Mouse (Mus musculus) erythroblast, embryonic 14.5 days (primary cell): ENCODE data around the gene Gpr62. TPM values are rescaled to one million over a fixed set of nuclear protein-coding genes. Genes with fewer than 3 reads are reported as not detected.

Experiments
- H3K27me3 ChIP-seq: 2 replicates; pipeline ENCODE4 v1.6.1; 2012; ENCODE audit warnings: inconsistent platforms; ENCODE audit not compliant: control insufficient read depth
- H3K36me3 ChIP-seq: 2 replicates; pipeline ENCODE4 v1.6.1; 2012; ENCODE audit warnings: mild to moderate bottlenecking, inconsistent platforms; ENCODE audit not compliant: control insufficient read depth
- H3K4me1 ChIP-seq: 2 replicates; pipeline ENCODE4 v1.6.1; 2012; ENCODE audit warnings: inconsistent platforms; ENCODE audit not compliant: control insufficient read depth
- H3K4me3 ChIP-seq: replicated peaks from 2 replicates; pipeline ENCODE3; 2012; ENCODE audit warnings: moderate library complexity, mild to moderate bottlenecking, inconsistent platforms
- H3K9me3 ChIP-seq: 2 replicates; pipeline ENCODE4 v1.6.1; 2012; ENCODE audit warnings: low read length, inconsistent platforms, mixed read lengths; ENCODE audit not compliant: control insufficient read depth
- GATA1 ChIP-seq: IDR thresholded peaks from 2 replicates; pipeline ENCODE4 v1.6.1; 2012; ENCODE audit warnings: low read length, inconsistent platforms, mixed read lengths
- TAL1 ChIP-seq: IDR thresholded peaks from 3 replicates; pipeline ENCODE4 v1.6.1; 2012; ENCODE audit warnings: low read length, inconsistent platforms, mixed read lengths
- polyA plus RNA-seq: library from polyadenylated mRNA; stranded (reverse); fragments of >175 nt; gene quantifications from 2 replicates; pipeline ENCODE4 v1.2.3, GENCODE M21; 2012

The Gpr62 gene
- polyA plus RNA-seq, 1 experiment, result not detected

DNA sequence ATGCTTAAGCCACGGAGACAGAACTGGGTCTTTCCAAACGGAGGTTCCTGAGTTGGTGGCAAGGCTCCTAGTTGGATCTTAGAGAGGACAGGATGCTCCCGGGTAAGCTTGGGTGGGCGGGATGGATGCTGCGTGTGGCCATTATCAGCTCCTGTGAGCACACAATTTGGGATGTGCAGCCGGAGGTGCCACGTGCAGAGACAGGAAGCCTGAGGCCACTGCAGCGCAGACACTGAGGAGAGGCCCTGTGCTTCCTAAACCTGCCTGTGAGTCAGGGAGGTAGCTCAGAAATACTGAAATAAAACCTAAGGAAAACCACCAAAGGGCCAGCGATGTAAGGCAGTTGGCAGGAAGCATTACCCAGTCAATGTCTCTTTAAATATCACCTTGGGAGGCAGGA, 4.0 kb upstream of the Gpr62 start:
- no peak for TF ChIP-seq GATA1
- TF ChIP-seq TAL1, result no peak

DNA sequence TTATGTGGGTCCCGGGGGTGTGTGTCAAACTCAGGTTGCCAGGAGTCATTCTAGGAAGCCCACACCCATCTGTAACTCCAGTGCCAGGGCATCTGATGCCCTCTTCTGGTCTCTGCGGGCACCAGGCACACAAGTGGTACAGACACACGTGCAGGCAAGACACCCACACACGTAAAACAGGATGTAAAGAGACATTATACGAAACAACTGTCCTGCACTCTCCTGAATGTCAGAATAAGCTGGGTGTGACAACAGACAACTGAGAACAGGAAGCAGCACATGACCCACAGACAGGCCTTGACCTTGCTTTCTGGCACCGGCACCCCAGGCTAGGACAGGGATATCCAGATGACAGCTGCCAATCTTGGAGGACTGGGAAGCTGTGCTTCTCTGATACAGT, 3.6 kb upstream of the Gpr62 start:
- Histone ChIP-seq H3K4me3 (no peak overlapping the region), H3K27me3 (peaks cover 21% of the 10 kb centered on the region), H3K9me3 (no peaks in the 10 kb centered on the region; the same call in 1 of the 2 replicates), H3K36me3 (no peaks in the 10 kb centered on the region), H3K4me1 (peaks cover 10% of the 10 kb centered on the region)
- no peak for TF ChIP-seq TAL1
- no peak for TF ChIP-seq GATA1

More for the DNA sequence above, 4.0 kb upstream of the Gpr62 start:
- H3K27me3 ChIP-seq, result peaks cover 16% of the 10 kb centered on the region
- no peak overlapping the region for H3K4me3 ChIP-seq
- H3K9me3 ChIP-seq, result no peaks in the 10 kb centered on the region; the same call in 1 of the 2 replicates
- peaks cover 13% of the 10 kb centered on the region for H3K4me1 ChIP-seq
- H3K36me3 ChIP-seq, result no peaks in the 10 kb centered on the region

DNA sequence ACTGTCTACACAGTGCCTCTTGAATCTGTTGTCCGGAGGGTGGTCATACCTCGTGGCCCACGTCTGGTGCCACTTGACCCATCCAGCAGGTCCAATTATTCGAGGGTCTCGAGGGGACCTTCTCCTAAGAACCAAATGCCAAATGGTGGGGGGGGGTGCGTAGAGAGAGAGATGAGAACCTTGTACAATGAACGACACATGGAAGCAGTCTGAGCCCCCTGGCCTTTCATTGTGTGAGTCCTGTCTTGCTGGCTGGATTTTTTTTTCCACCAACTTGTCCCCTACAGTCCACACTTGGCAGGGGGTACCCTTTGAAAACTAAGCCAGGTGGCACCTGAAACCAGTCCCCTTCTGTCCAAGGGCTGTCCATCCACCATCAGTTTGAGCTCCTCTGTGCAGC, 2.0 kb upstream of the Gpr62 start:
- Histone ChIP-seq H3K36me3 (no peaks in the 10 kb centered on the region; the same call in 1 of the 2 replicates), H3K27me3 (peaks cover 33% of the 10 kb centered on the region), H3K4me1 (peaks cover 5% of the 10 kb centered on the region), H3K4me3 (no peak overlapping the region), H3K9me3 (no peaks in the 10 kb centered on the region; the same call in 1 of the 2 replicates)
- TF ChIP-seq GATA1, result no peak
- TF ChIP-seq TAL1, result no peak

DNA sequence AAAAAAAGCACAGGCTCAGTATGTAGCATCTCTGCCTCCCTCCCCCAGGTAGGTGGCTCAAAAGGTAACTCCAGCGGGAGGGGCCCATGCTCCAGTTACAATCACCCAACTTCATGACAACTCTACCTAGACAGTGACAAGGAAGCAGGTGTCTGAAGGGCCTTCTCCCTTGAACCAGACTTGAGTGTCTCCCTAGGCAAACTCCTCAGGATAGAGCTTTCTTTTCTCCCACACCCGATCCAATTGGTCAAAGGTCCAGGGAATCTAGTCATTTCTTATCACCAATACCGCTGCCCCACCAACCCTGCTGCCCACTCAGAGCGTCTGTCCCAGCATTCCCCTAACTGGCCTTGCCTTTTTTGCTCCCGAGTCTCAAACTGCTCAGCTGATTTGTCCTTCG, 983 bp upstream of the Gpr62 start:
- Histone ChIP-seq H3K4me1 (peaks cover 5% of the 10 kb centered on the region), H3K27me3 (peaks cover 33% of the 10 kb centered on the region), H3K4me3 (no peak overlapping the region), H3K9me3 (no peaks in the 10 kb centered on the region; the same call in 1 of the 2 replicates), H3K36me3 (no peaks in the 10 kb centered on the region; the same call in 1 of the 2 replicates)
- no peak for TF ChIP-seq GATA1
- no peak for TF ChIP-seq TAL1

DNA sequence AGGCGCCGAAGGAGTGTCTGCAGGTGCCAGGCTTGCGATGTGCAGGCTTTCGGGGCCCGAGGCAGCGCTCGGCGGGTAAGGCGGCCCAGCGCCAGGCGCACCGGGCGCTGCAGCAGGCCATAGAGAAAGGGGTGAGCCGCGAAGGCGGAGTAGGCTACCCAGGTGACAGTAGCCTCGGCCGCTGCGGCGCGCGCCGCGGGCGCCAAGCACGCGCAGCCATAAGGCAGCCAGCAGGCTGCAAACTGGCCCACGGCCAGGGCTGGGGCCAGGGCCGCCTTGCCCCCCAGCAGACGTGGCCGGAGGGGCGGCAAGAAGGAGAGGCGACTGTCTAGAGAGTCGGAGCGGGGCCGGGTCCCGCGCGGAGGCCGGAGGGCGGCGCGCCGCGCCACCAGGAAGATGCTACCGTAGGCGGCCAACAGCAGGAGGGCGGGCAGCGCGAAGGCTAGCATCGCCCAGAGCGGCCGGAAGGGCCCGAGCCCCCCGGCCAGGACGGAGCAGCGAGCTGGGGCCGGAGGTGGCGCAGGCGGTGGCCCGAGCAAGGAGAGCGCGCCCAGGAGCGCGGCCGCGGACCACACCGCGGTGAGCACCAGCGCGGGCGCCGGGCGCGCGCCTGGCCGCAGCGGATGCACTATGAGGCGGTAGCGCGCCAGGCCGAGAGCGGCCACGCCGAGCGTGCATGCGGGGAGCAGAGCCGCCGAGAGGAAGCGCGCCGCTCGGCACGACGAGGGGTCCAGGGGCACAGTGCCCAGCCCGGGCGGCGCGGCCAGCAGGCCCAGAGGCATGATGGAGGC, 792 bp downstream of the Gpr62 start:
- TF ChIP-seq GATA1, result no peak
- no peak for TF ChIP-seq TAL1
- no peaks in the 10 kb centered on the region; the same call in 1 of the 2 replicates for H3K36me3 ChIP-seq
- H3K9me3 ChIP-seq, result no peaks in the 10 kb centered on the region; the same call in 1 of the 2 replicates
- H3K27me3 ChIP-seq, result peaks cover 33% of the 10 kb centered on the region
- peak overlapping the region; percentile 27 for H3K4me3 ChIP-seq
- peaks cover 5% of the 10 kb centered on the region for H3K4me1 ChIP-seq

DNA sequence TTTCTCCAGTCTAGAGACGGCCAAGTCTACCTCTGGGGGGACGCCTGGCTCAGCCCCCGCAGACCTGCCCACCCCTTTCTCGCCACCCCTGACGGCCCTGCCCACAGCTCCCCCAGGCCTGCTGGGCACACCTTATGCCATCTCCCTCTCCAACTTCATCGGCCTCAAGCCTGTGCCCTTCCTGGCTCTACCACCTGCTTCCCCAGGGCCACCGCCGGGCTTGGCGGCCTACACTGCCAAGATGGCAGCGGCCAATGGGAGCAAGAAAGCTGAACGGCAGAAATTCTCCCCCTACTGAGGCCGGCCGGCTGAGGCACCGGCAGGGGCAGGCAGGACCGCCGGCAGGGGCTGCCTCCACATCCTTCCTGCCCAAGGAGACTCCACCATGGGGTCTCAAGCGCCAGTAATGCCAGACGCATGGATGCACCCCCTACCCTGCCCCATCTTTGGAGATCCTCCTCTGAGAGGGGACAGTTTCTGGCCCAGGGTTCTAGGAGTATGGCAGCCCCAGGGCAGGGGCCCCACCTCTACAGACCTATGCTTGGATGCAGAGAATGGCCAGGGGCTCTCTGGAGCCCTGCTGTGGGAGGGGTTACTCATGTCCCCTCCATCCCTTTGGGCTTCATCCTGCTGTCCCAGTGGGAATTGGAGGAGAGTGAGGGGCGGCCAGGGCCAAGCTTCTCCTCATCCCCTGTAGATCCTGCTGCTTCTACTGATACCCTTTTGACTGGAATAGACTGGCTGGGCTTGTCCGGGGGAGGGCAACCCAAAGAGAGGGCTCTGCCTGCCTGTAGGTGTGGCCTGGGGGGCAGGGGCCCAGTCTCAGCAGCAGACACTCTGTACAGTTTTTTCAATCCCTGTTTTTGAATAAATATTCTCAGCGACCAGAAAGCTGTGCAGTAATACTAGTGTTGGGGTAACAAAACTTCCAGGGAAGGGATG, 2.3 kb downstream of the Gpr62 start:
- Histone ChIP-seq H3K4me1 (peaks cover 5% of the 10 kb centered on the region), H3K27me3 (peaks cover 33% of the 10 kb centered on the region)

DNA sequence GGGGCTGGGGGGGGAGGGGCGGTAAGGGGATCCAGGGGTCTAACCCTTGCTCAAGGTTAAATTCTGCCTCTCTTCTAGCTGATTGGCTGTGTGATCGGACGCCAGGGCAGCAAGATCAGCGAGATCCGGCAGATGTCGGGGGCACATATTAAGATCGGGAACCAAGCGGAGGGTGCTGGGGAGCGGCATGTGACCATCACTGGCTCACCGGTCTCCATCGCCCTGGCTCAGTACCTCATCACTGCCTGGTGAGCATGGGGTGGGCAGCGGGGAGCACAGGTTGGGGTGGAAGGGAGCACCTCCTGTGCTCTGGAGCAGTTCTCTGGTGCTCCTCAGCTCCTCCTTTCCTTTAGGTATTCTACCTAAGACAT, 3.3 kb downstream of the Gpr62 start:
- Histone ChIP-seq H3K4me1 (peaks cover 5% of the 10 kb centered on the region), H3K27me3 (peaks cover 33% of the 10 kb centered on the region), H3K4me3 (no peak overlapping the region), H3K36me3 (no peaks in the 10 kb centered on the region; the same call in 1 of the 2 replicates), H3K9me3 (no peaks in the 10 kb centered on the region; the same call in 1 of the 2 replicates)
- TF ChIP-seq TAL1, result no peak
- no peak for TF ChIP-seq GATA1

More for the DNA sequence above, 2.3 kb downstream of the Gpr62 start:
- Histone ChIP-seq H3K4me3 (no peak overlapping the region), H3K9me3 (no peaks in the 10 kb centered on the region; the same call in 1 of the 2 replicates), H3K36me3 (no peaks in the 10 kb centered on the region; the same call in 1 of the 2 replicates)
- no peak for TF ChIP-seq GATA1

DNA sequence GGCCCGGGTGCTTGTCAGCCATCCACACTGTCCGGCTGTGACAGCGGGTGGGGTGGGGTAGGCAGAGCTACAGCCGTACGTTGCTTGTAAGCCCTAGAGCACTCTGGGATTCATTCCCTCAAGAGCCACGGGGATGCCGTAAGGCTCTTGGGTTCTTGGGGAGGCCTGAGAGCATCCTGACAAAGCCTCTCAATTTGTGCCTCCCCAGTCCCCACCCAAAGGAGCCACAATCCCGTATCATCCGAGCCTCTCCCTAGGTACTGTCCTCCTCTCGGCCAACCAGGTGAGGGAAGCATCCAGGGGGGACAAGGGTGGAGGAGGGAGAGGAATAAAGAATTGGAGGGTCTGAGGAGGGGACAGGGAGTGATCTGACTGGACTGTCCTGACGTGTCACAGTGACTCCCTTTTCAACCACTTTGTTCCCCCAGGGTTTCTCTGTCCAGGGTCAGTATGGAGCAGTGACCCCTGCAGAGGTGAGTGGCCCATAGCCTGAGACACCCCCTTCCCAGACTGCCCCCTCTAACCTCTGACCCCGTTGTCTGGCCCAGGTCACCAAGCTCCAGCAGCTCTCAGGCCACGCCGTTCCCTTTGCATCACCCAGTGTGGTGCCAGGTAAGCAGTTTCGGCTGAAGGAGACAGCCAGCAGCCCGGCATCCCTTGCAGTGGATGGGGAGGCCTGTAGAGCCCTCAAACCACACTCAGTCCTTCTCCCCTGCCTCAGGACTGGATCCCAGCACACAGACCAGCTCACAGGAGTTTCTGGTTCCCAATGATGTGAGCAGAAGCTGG, 3.9 kb downstream of the Gpr62 start:
- Histone ChIP-seq H3K9me3 (no peaks in the 10 kb centered on the region; the same call in 1 of the 2 replicates), H3K36me3 (no peaks in the 10 kb centered on the region; the same call in 1 of the 2 replicates), H3K4me3 (no peak overlapping the region), H3K4me1 (peaks cover 5% of the 10 kb centered on the region), H3K27me3 (peaks cover 33% of the 10 kb centered on the region)
- no peak for TF ChIP-seq GATA1
- no peak for TF ChIP-seq TAL1
